Mouse (Mus musculus): ENCODE measurements around the gene Ppm1n.
A peak's percentile ranks its signal among the peaks of the same experiment; 100 is the strongest.

Gene Ppm1n

GRCm38 (mm10) chr7:19281680-19282304 is 1.9 kb upstream of the Ppm1n start:
- DNase-seq: peak; percentile 64

DNA sequence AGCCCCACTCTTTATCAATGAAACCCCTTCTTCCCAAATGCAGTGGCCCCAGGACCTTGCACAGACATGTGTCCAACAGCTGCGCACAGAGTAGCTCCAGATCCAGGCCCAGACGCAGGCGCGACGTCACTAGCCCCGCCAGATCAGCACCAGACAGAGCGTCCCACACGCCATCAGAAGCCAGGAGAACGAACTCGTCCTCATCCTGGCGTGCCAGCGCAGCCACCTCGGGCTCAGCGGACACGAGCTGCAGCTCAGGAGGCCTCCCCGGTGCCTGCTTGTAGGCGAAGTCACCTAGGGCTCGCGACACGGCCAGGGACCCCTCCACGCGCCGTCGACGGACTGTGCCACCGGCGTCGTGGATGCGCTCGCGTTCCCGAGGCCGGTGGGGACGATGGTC is 812 bp downstream of the Ppm1n start:
- no peak for DNase-seq

DNA sequence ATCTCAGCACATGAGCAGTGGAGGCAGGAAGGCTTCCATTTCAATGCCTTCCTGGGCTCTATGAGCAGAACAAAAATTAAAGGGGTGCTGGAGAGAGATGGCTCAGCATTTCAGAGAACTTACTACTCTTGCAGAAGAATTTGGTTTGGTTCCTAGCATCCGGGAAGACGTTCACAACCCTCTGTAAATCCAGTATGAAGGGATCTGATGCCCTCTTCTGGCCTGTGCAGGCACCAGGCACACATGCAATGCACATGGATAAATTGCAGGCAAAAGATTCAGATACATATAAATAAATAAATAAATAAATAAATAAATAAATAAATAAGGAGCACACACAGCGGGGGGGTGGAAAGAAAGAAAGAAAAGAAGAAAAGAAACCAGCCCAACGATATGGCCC is 3.6 kb downstream of the Ppm1n start:
- DNase-seq: no peak

DNA sequence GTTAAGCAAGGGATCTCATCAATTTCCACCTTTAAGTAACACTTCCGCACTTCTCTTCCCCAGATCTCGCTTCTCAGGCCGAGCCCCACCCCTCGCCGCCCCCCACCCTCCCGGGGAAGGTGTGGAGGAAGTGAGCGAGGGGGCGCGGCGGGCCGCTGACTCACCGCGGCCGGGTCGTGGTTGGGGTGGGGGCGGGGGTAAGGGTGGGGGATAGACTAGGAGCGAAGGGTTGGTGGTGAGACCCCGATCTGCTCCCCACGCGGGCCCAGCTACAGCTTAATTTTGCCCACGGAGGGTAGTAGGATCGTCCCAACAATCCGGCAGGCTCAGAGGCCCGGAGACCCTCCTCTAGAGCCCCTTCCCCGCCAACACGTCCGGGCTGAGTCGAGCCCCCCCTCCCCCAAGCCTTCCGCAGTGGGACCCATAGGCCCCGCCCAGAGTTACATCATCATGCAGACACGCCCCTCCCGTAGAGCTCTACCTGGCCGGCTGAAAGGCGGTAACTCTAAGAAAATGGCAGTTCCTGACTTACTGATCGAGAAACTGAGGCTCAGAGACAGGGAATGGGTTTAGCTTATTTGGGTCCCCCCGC is 7.6 kb downstream of the Ppm1n start:
- peak; percentile 92 for DNase-seq

- DNase-seq: peak; percentile 83
Observed at GRCm38 (mm10) chr7:19271238-19272172, 8.4 kb downstream of the Ppm1n start, which contains the start of gene Vasp. Gene Vasp, minus strand, starts transcription at chr7:19271817.

GRCm38 (mm10) chr7:19270509-19271237 is 9.2 kb downstream of the Ppm1n start:
- peak; percentile 66 for DNase-seq

DNA sequence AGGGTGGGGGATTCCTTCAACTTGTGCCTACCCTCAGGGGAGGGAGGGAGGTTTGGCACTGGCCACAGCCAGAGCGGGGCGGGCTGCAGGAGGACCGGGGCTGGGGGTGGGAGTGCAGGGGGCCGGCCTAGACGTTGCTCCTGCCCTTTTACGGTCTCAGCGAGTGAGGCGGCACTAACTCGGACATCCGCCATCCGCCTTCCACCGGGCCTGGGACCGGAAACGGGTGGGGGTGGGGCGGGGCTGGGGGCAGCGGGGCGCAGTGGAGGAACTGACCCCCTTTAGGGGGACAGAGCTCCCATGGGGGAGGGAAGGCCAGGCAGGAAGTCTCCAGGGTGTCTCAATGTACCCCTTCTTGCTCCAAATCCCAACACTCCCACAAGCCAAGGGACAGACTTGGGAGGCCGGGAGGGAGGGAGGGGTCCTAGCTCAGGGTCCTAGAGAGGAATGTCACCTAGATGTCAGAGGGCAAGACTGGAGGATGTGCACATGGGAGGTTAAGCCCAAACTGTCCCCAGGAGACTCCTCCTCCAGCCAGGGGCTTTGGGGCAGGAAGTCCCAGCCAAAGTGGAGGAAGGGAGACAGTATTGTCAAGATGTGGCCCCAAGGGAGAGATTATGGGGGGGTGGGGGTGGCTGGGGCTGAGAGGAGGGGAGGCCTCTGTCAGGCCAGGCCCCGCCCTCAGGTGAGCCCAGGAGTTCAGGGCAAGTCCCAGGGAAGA is 10.0 kb downstream of the Ppm1n start:
- DNase-seq: peak; percentile 35

- DNase-seq: peak; percentile 20
Observed at GRCm38 (mm10) chr7:19268993-19269681, 10.7 kb downstream of the Ppm1n start.

GRCm38 (mm10) chr7:19267051-19267450 is 12.8 kb downstream of the Ppm1n start:
- no peak for DNase-seq

GRCm38 (mm10) chr7:19265928-19266822 is 13.7 kb downstream of the Ppm1n start:
- DNase-seq: peak; percentile 41

- no peak for DNase-seq
Observed at GRCm38 (mm10) chr7:19265147-19265546, 14.7 kb downstream of the Ppm1n start.

DNA sequence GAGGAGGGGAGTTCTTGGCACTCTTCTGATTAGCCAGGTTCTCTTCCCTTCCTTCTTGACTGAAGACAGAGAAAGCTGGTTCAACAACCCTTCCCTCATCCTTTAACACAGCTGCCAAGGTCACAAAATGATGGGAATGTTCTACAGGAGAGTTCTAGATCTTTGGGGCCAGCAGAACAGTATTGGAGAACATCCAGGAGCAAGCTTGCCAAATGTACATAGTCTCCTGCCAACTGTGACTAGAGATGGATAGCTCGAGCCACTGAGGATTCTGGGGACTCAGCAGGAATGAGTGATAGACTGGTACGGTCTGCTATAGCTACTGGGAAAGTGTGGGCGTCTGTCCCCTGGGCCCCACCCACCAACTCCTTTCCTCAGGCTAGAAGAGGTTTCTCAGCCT is 21.5 kb downstream of the Ppm1n start:
- DNase-seq: no peak

GRCm38 (mm10) chr7:19257390-19258022 is 22.4 kb downstream of the Ppm1n start:
- DNase-seq: peak; percentile 37

DNA sequence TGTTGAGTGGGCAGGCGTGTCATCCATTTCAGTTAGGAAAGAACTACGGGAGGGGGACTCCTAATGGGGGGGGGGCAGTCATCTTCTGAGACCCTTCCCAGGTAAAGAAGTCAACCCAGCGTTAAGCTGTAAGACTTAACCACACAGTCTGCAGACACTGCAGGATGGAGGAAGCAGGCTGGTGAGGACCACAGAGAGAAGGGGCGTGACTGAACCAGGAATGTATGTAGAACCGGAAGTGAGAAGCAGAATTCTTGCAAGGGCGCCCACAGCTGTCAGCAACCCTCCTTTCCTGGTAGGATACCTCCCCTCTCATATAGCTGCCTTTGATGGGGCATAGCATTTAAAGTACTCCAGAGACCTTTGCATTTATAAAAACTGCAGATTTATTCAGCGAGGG is 23.3 kb downstream of the Ppm1n start:
- DNase-seq: peak; percentile 34

GRCm38 (mm10) chr7:19255395-19255794 is 24.5 kb downstream of the Ppm1n start:
- DNase-seq: no peak

DNA sequence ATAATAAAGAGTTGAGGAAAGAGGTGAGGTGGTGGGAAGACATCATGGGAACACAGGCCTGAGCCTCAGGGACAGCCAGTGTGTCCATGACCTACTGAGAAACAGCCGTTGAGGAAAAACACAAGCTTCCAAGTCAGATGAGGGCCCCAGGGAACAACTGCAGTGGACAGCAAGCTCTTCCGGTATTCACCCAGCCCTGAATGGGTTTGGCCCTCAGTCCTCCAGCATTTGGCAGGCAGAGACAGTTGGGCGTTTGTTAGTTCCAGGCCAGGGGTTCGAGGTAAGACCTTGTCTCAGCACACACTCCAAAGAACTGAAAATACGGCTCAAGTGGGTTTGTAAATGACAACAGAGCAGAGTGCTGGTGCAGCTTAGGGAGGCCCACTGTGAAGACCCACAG is 26.4 kb downstream of the Ppm1n start:
- no peak for DNase-seq

GRCm38 (mm10) chr7:19252078-19252477 is 27.8 kb downstream of the Ppm1n start:
- no peak for DNase-seq

DNA sequence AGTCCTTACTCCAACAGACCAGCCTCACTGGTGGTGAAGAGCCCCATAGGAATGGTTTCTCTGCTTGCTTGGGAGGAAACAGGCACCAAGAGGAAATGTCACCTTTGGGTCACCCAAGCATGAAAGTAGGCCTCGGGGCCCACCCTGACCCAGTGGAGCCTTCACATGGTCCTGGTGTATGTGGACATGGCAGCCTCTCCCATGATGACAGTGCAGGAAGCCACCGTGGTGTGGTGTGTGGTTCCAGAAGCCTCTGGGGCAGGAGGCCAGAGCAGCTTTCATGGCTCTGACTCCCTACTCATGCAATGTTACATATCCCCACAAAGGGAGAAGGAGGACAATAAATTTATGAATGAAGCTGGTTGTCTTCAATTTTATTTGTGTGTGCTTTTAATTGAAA is 32.4 kb downstream of the Ppm1n start:
- no peak for DNase-seq

- no peak for DNase-seq
Observed at GRCm38 (mm10) chr7:19246855-19247254, 33.0 kb downstream of the Ppm1n start.

DNA sequence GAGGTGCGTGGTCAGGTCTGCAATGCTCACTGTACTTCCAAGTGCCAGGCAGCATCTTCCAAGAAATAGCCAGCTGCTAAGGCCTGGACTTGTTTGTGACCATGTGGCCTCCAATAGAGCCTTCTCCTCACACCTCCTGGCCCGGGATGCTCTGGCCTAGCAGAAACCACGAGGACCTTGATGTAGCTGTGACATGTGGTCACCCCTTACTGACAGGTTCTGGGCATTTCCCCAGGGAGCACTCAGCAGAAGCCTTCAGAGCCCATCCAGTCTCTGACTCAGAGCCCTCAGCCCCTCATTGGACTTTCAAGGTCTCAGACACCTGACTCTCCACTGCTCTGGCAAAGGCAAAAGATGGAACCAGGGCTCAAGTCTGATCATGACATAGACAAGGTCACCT is 34.8 kb downstream of the Ppm1n start:
- no peak for DNase-seq

All from thymus, postnatal 4 days (tissue).